Mouse (Mus musculus) lung, postnatal 0 days (tissue): ENCODE data around the gene Gm42421. TPM values are rescaled to one million over a fixed set of nuclear protein-coding genes. Genes with fewer than 3 reads are reported as not detected.
A peak's percentile ranks its signal among the peaks of the same experiment; 100 is the strongest.

ENCODE experiments used
- ATAC-seq: fragments of 200-750 bp; cut with Nextera tagmentation; 2 replicates; pipeline ENCODE4 v1.8.0; 2017; ENCODE audit warnings: moderate library complexity
- DNase-seq: peaks from one replicate; pipeline ENCODE4 v3.0.0-alpha.2; 2016; ENCODE audit warnings: low spot score
- H3K27ac ChIP-seq: fragments of 300-500 bp; sonication (generic); 2 replicates; pipeline ENCODE4 v1.5.1; 2014; ENCODE audit warnings: antibody characterized with exemption, mild to moderate bottlenecking, low read length, mixed read lengths
- H3K27me3 ChIP-seq: fragments of 300-500 bp; sonication (generic); replicated peaks from 2 replicates; pipeline ENCODE4 v1.6.1; 2014; ENCODE audit warnings: low read length, mixed read lengths; ENCODE audit not compliant: insufficient read depth
- H3K36me3 ChIP-seq: fragments of 300-500 bp; sonication (generic); 2 replicates; pipeline ENCODE4 v1.6.1; 2014; ENCODE audit warnings: low read length, mixed read lengths; ENCODE audit not compliant: insufficient read depth
- H3K4me1 ChIP-seq: fragments of 300-500 bp; sonication (generic); 2 replicates; pipeline ENCODE4 v1.6.1; 2014; ENCODE audit warnings: antibody characterized with exemption, low read depth, low read length, mixed read lengths; ENCODE audit not compliant: insufficient read depth
- H3K4me2 ChIP-seq: fragments of 300-500 bp; sonication (generic); replicated peaks from 2 replicates; pipeline ENCODE4 v1.6.1; 2014; ENCODE audit warnings: low read depth, mild to moderate bottlenecking, low read length, moderate library complexity, mixed read lengths
- H3K4me3 ChIP-seq: fragments of 300-500 bp; sonication (generic); 2 replicates; pipeline ENCODE4 v1.5.1; 2014; ENCODE audit warnings: low read depth, low read length
- H3K9ac ChIP-seq: fragments of 300-500 bp; sonication (generic); replicated peaks from 2 replicates; pipeline ENCODE4 v1.6.1; 2014; ENCODE audit warnings: low read depth, mild to moderate bottlenecking
- H3K9me3 ChIP-seq: fragments of 300-500 bp; sonication (generic); 2 replicates; pipeline ENCODE4 v1.6.1; 2016; ENCODE audit warnings: low read length, mixed read lengths
- CTCF ChIP-seq: IDR thresholded peaks from 2 replicates; pipeline ENCODE4 v1.5.1; 2016; ENCODE audit warnings: antibody characterized with exemption, mild to moderate bottlenecking
- EP300 ChIP-seq: IDR thresholded peaks from 2 replicates; pipeline ENCODE4 v1.6.1; 2016; ENCODE audit warnings: antibody characterized with exemption, mild to moderate bottlenecking, control low read depth
- WGBS: fragments of 180-500 bp; shearing (Covaris S2); extraction: QIAGEN DNeasy Blood & Tissue Kit; methylation state at CpG from one replicate; pipeline ENCODE4 v1.1.7; 2014; 5-methylcytosine and 5-hydroxymethylcytosine counted together
- polyA plus RNA-seq: library from polyadenylated mRNA; unstranded; fragments of >200 nt; fragmentation: Nextera tagmentation; extraction: Ambion mirVana; gene quantifications from 2 replicates; pipeline ENCODE4 v1.2.1, GENCODE M21; 2015

Gene Gm42421
- polyA plus RNA-seq, 1 experiment from 2014 or later, result not detected

GRCm38 (mm10) chr5:143902111-143902510, 25.9 kb upstream of the Gm42421 start:
- Histone ChIP-seq H3K4me3 (no peak overlapping the region), H3K27me3 (no peaks in the 10 kb centered on the region), H3K4me1 (no peaks in the 10 kb centered on the region), H3K4me2 (no peak overlapping the region), H3K9me3 (no peaks in the 10 kb centered on the region), H3K9ac (no peak overlapping the region), H3K27ac (no peak overlapping the region), H3K36me3 (peaks cover 42% of the 10 kb centered on the region)
- ATAC-seq (no peak), DNase-seq (no peak)
- WGBS, result 79% methylated on average over 3 of the region's 3 CpGs
- TF ChIP-seq CTCF (no peak), EP300 (no peak)

- Histone ChIP-seq H3K4me1 (0 out of 2 replicates have a peak, but pooled peaks cover 3% of the 10 kb centered on the region), H3K27ac (no peak overlapping the region), H3K27me3 (no peaks in the 10 kb centered on the region), H3K4me2 (no peak overlapping the region), H3K9me3 (no peaks in the 10 kb centered on the region), H3K4me3 (no peak overlapping the region), H3K9ac (no peak overlapping the region), H3K36me3 (peaks cover 35% of the 10 kb centered on the region)
- TF ChIP-seq CTCF (no peak), EP300 (no peak)
- 83% methylated on average over 4 of the region's 4 CpGs for WGBS
- no peak for DNase-seq
- ATAC-seq, result no peak
These were observed 24.2 kb upstream of the Gm42421 start for GRCm38 (mm10) chr5:143903813-143904212.

GRCm38 (mm10) chr5:143906429-143906828, 21.5 kb upstream of the Gm42421 start:
- WGBS, result 78% methylated on average over 8 of the region's 8 CpGs
- TF ChIP-seq EP300 (no peak), CTCF (no peak)
- DNase-seq (no peak), ATAC-seq (no peak)
- Histone ChIP-seq H3K27me3 (no peaks in the 10 kb centered on the region), H3K9me3 (no peaks in the 10 kb centered on the region), H3K4me2 (no peak overlapping the region), H3K27ac (no peak overlapping the region), H3K4me3 (no peak overlapping the region), H3K36me3 (peaks cover 22% of the 10 kb centered on the region; the same call in 1 of the 2 replicates), H3K4me1 (peaks cover 11% of the 10 kb centered on the region; the same call in 1 of the 2 replicates), H3K9ac (no peak overlapping the region)

GRCm38 (mm10) chr5:143908926-143909325, 19.0 kb upstream of the Gm42421 start:
- Histone ChIP-seq H3K27ac (peak overlapping the region; percentile 91), H3K27me3 (no peaks in the 10 kb centered on the region), H3K9me3 (no peaks in the 10 kb centered on the region), H3K9ac (peak overlapping the region; percentile 64), H3K4me1 (peaks cover 11% of the 10 kb centered on the region; the same call in 1 of the 2 replicates), H3K4me2 (peak overlapping the region; percentile 82), H3K4me3 (peak overlapping the region; percentile 69), H3K36me3 (0 out of 2 replicates have a peak, but pooled peaks cover under 1% of the 10 kb centered on the region)
- peak; percentile 22 for DNase-seq
- no peak for ATAC-seq
- TF ChIP-seq CTCF (no peak), EP300 (no peak)
- WGBS, result 3% methylated on average over 9 of the region's 9 CpGs

GRCm38 (mm10) chr5:143909417-143910400, 18.3 kb upstream of the Gm42421 start, which contains the start of the genes Aimp2 and Pms2:
TSS of gene Aimp2 (minus strand) at chr5:143909847.
TSS of gene Pms2 (plus strand) at chr5:143909964.
- Histone ChIP-seq H3K27me3 (no peaks in the 10 kb centered on the region), H3K9me3 (no peaks in the 10 kb centered on the region), H3K36me3 (no peaks in the 10 kb centered on the region), H3K4me1 (peaks cover 11% of the 10 kb centered on the region; the same call in 1 of the 2 replicates), H3K4me2 (peak within 1 kb of the TSS; percentile 82), H3K4me3 (peak within 1 kb of the TSS; percentile 69), H3K27ac (peak within 1 kb of the TSS; percentile 91), H3K9ac (peak within 1 kb of the TSS; percentile 68)
- ATAC-seq, result peak; percentile 99
- DNase-seq, result peak; percentile 98
- TF ChIP-seq EP300 (peak; percentile 16; the same call in 1 of the 2 replicates), CTCF (no peak; the same call in 1 of the 2 replicates)
- under 1% methylated on average over 70 of the region's 70 CpGs for WGBS

GRCm38 (mm10) chr5:143916221-143916620, 11.8 kb upstream of the Gm42421 start:
- no peak for TF ChIP-seq CTCF
- TF ChIP-seq EP300, result no peak
- H3K9ac ChIP-seq, result no peak overlapping the region
- DNase-seq, result no peak
- WGBS, result 94% methylated on average over 9 of the region's 9 CpGs
- no peak overlapping the region for H3K4me2 ChIP-seq
- ATAC-seq, result no peak
- no peaks in the 10 kb centered on the region for H3K4me1 ChIP-seq
- H3K4me3 ChIP-seq, result no peak overlapping the region
- H3K36me3 ChIP-seq, result no peaks in the 10 kb centered on the region; the same call in 1 of the 2 replicates
- no peaks in the 10 kb centered on the region for H3K9me3 ChIP-seq
- H3K27ac ChIP-seq, result no peak overlapping the region
- H3K27me3 ChIP-seq, result no peaks in the 10 kb centered on the region
